Mouse (Mus musculus) CD4-positive, CD25-positive, alpha-beta regulatory T cell, adult 4 months (primary cell): ENCODE data around the gene Tom1l2. TPM values are rescaled to one million over a fixed set of nuclear protein-coding genes. Genes with fewer than 3 reads are reported as not detected.

ENCODE experiments used
- ATAC-seq: one replicate; pipeline ENCODE4 v1.8.0; 2017
- polyA plus RNA-seq, 2 experiments: library from polyadenylated mRNA; unstranded; fragments of 100-300 nt; shearing (Covaris generic); gene quantifications; one replicate each; pipeline ENCODE4 v1.2.1; 2017

The Tom1l2 gene
- polyA plus RNA-seq, 2 experiments from 2014 or later, result 29.4 to 56.3 TPM

- ATAC-seq, result no peak
Measured at GRCm38 (mm10) chr11:60345868-60346267, 6.8 kb downstream of the Tom1l2 start.

- ATAC-seq, result no peak
Measured at GRCm38 (mm10) chr11:60339361-60339760, 13.3 kb downstream of the Tom1l2 start.

GRCm38 (mm10) chr11:60338291-60338690 is 14.4 kb downstream of the Tom1l2 start:
- peak; percentile 37 for ATAC-seq

- ATAC-seq, result no peak
Measured at GRCm38 (mm10) chr11:60335771-60336170, 16.9 kb downstream of the Tom1l2 start.

- peak; percentile 86 for ATAC-seq
Measured at GRCm38 (mm10) chr11:60334124-60334523, 18.6 kb downstream of the Tom1l2 start.

- no peak for ATAC-seq
Measured at GRCm38 (mm10) chr11:60333461-60333860, 19.2 kb downstream of the Tom1l2 start.

GRCm38 (mm10) chr11:60330551-60330950 is 22.2 kb downstream of the Tom1l2 start:
- peak; percentile 50 for ATAC-seq

GRCm38 (mm10) chr11:60323731-60324130 is 29.0 kb downstream of the Tom1l2 start:
- no peak for ATAC-seq

GRCm38 (mm10) chr11:60321438-60321837 is 31.3 kb downstream of the Tom1l2 start:
- ATAC-seq, result no peak

GRCm38 (mm10) chr11:60320426-60321037 is 32.2 kb downstream of the Tom1l2 start:
- ATAC-seq, result no peak

- ATAC-seq, result no peak
Measured at GRCm38 (mm10) chr11:60319257-60320066, 33.2 kb downstream of the Tom1l2 start.

GRCm38 (mm10) chr11:60318716-60319115 is 34.0 kb downstream of the Tom1l2 start:
- no peak for ATAC-seq

- no peak for ATAC-seq
Measured at GRCm38 (mm10) chr11:60317376-60318102, 35.2 kb downstream of the Tom1l2 start.

GRCm38 (mm10) chr11:60316883-60317282 is 35.8 kb downstream of the Tom1l2 start:
- no peak for ATAC-seq

- ATAC-seq, result no peak
Measured at GRCm38 (mm10) chr11:60316250-60316649, 36.5 kb downstream of the Tom1l2 start.

- no peak for ATAC-seq
Measured at GRCm38 (mm10) chr11:60311025-60311854, 41.5 kb downstream of the Tom1l2 start.

GRCm38 (mm10) chr11:60309875-60310274 is 42.8 kb downstream of the Tom1l2 start:
- no peak for ATAC-seq

- no peak for ATAC-seq
Measured at GRCm38 (mm10) chr11:60308506-60309116, 44.1 kb downstream of the Tom1l2 start.

GRCm38 (mm10) chr11:60308061-60308460 is 44.6 kb downstream of the Tom1l2 start:
- ATAC-seq, result no peak

GRCm38 (mm10) chr11:60307375-60307825 is 45.3 kb downstream of the Tom1l2 start:
- ATAC-seq, result no peak

GRCm38 (mm10) chr11:60306834-60307233 is 45.9 kb downstream of the Tom1l2 start:
- ATAC-seq, result no peak

GRCm38 (mm10) chr11:60305611-60306010 is 47.1 kb downstream of the Tom1l2 start:
- peak; percentile 81 for ATAC-seq
